Mouse (Mus musculus): ENCODE results near the gene Il12a. TPM values are rescaled to one million over a fixed set of nuclear protein-coding genes. Genes with fewer than 3 reads are reported as not detected.
"Not testable (repeated sequence)": the region's sequence is repeated elsewhere in the genome, so short reads cannot be mapped to it uniquely, and the experiment has no call there.

The Il12a gene
- polyA plus RNA-seq, 1 experiment from 2014 or later, result not detected

- Histone ChIP-seq H3K4me2 (ENCODE audit: low read length) (no peak overlapping the region), H3K9ac (replicated peaks; ENCODE audit: low read length) (no peak overlapping the region), H3K9me3 (ENCODE audit: control insufficient read depth, low read length) (no peaks in the 10 kb centered on the region), H3K27ac (replicated peaks; ENCODE audit: low read depth, low read length) (no peak overlapping the region), H3K36me3 (ENCODE audit: control insufficient read depth, insufficient read depth, low read length) (no peaks in the 10 kb centered on the region), H3K4me3 (replicated peaks; ENCODE audit: low read depth, low read length) (no peak overlapping the region), H3K27me3 (ENCODE audit: control insufficient read depth, insufficient read depth, low read length) (no peaks in the 10 kb centered on the region), H3K4me1 (ENCODE audit: control insufficient read depth, insufficient read depth, low read length) (no peaks in the 10 kb centered on the region)
- DNase-seq (peak; percentile 63), ATAC-seq (ENCODE audit: low FRiP score, low TSS enrichment) (0 out of 2 replicates have a peak, but pooled peaks have one; percentile 57)
- WGBS, result 56% methylated on average over 9 of the region's 9 CpGs
Measured at GRCm38 (mm10) chr3:68709198-68709797, 18.9 kb downstream of the Il12a start.

GRCm38 (mm10) chr3:68710436-68710835, 20.0 kb downstream of the Il12a start:
- Histone ChIP-seq H3K4me2 (ENCODE audit: low read length) (no peak overlapping the region), H3K4me1 (ENCODE audit: control insufficient read depth, insufficient read depth, low read length) (no peaks in the 10 kb centered on the region), H3K27ac (replicated peaks; ENCODE audit: low read depth, low read length) (no peak overlapping the region), H3K27me3 (ENCODE audit: control insufficient read depth, insufficient read depth, low read length) (no peaks in the 10 kb centered on the region), H3K9me3 (ENCODE audit: control insufficient read depth, low read length) (no peaks in the 10 kb centered on the region), H3K4me3 (replicated peaks; ENCODE audit: low read depth, low read length) (no peak overlapping the region), H3K9ac (replicated peaks; ENCODE audit: low read length) (no peak overlapping the region), H3K36me3 (ENCODE audit: control insufficient read depth, insufficient read depth, low read length) (no peaks in the 10 kb centered on the region)
- 86% methylated on average over 1 of the region's 1 CpGs for WGBS
- ATAC-seq (ENCODE audit: low FRiP score, low TSS enrichment) (no peak), DNase-seq (no peak)

- H3K4me3 ChIP-seq (replicated peaks; ENCODE audit: low read depth, low read length), result no peak overlapping the region
- no peak overlapping the region for H3K4me2 ChIP-seq (ENCODE audit: low read length)
- ATAC-seq (ENCODE audit: low FRiP score, low TSS enrichment), result no peak
- no peak overlapping the region for H3K9ac ChIP-seq (replicated peaks; ENCODE audit: low read length)
- no peak overlapping the region for H3K27ac ChIP-seq (replicated peaks; ENCODE audit: low read depth, low read length)
- no peaks in the 10 kb centered on the region for H3K36me3 ChIP-seq (ENCODE audit: control insufficient read depth, insufficient read depth, low read length)
- 87% methylated on average over 5 of the region's 5 CpGs for WGBS
- H3K4me1 ChIP-seq (ENCODE audit: control insufficient read depth, insufficient read depth, low read length), result no peaks in the 10 kb centered on the region
- H3K27me3 ChIP-seq (ENCODE audit: control insufficient read depth, insufficient read depth, low read length), result no peaks in the 10 kb centered on the region
- no peak for DNase-seq
- no peaks in the 10 kb centered on the region for H3K9me3 ChIP-seq (ENCODE audit: control insufficient read depth, low read length)
Measured at GRCm38 (mm10) chr3:68711510-68711909, 21.1 kb downstream of the Il12a start.

- Histone ChIP-seq H3K27me3 (ENCODE audit: control insufficient read depth, insufficient read depth, low read length) (no peaks in the 10 kb centered on the region), H3K4me1 (ENCODE audit: control insufficient read depth, insufficient read depth, low read length) (no peaks in the 10 kb centered on the region), H3K27ac (replicated peaks; ENCODE audit: low read depth, low read length) (no peak overlapping the region), H3K36me3 (ENCODE audit: control insufficient read depth, insufficient read depth, low read length) (no peaks in the 10 kb centered on the region), H3K9ac (replicated peaks; ENCODE audit: low read length) (no peak overlapping the region), H3K9me3 (ENCODE audit: control insufficient read depth, low read length) (no peaks in the 10 kb centered on the region), H3K4me2 (ENCODE audit: low read length) (no peak overlapping the region), H3K4me3 (replicated peaks; ENCODE audit: low read depth, low read length) (no peak overlapping the region)
- WGBS, result 12% methylated on average over 7 of the region's 7 CpGs
- ATAC-seq (ENCODE audit: low FRiP score, low TSS enrichment) (no peak; the same call in 1 of the 2 replicates), DNase-seq (peak; percentile 89)
Measured at GRCm38 (mm10) chr3:68713550-68713949, 23.1 kb downstream of the Il12a start.

- 46% methylated on average over 5 of the region's 5 CpGs for WGBS
- not testable (repeated sequence) for H3K4me2 ChIP-seq (ENCODE audit: low read length); H3K27me3 ChIP-seq (ENCODE audit: control insufficient read depth, insufficient read depth, low read length); H3K9me3 ChIP-seq (ENCODE audit: control insufficient read depth, low read length); H3K9ac ChIP-seq (replicated peaks; ENCODE audit: low read length); H3K4me3 ChIP-seq (replicated peaks; ENCODE audit: low read depth, low read length); H3K4me1 ChIP-seq (ENCODE audit: control insufficient read depth, insufficient read depth, low read length); ATAC-seq (ENCODE audit: low FRiP score, low TSS enrichment); H3K27ac ChIP-seq (replicated peaks; ENCODE audit: low read depth, low read length); H3K36me3 ChIP-seq (ENCODE audit: control insufficient read depth, insufficient read depth, low read length)
- peak; percentile 78 for DNase-seq
Measured at GRCm38 (mm10) chr3:68717346-68717745, 26.9 kb downstream of the Il12a start.

- Histone ChIP-seq H3K4me3 (replicated peaks; ENCODE audit: low read depth, low read length) (no peak overlapping the region), H3K27me3 (ENCODE audit: control insufficient read depth, insufficient read depth, low read length) (no peaks in the 10 kb centered on the region), H3K4me1 (ENCODE audit: control insufficient read depth, insufficient read depth, low read length) (no peaks in the 10 kb centered on the region), H3K4me2 (ENCODE audit: low read length) (no peak overlapping the region), H3K9ac (replicated peaks; ENCODE audit: low read length) (no peak overlapping the region), H3K36me3 (ENCODE audit: control insufficient read depth, insufficient read depth, low read length) (no peaks in the 10 kb centered on the region), H3K27ac (replicated peaks; ENCODE audit: low read depth, low read length) (no peak overlapping the region), H3K9me3 (ENCODE audit: control insufficient read depth, low read length) (no peaks in the 10 kb centered on the region)
- DNase-seq (no peak), ATAC-seq (ENCODE audit: low FRiP score, low TSS enrichment) (no peak)
- 66% methylated on average over 8 of the region's 8 CpGs for WGBS
Measured at GRCm38 (mm10) chr3:68719229-68719819, 28.9 kb downstream of the Il12a start.

- peak; percentile 57; the same call in 1 of the 2 replicates for ATAC-seq (ENCODE audit: low FRiP score, low TSS enrichment)
Measured at GRCm38 (mm10) chr3:68720258-68720657, 29.8 kb downstream of the Il12a start.

GRCm38 (mm10) chr3:68741955-68742354, 51.5 kb downstream of the Il12a start:
- no peaks in the 10 kb centered on the region for H3K9me3 ChIP-seq (ENCODE audit: control insufficient read depth, low read length)
- no peak overlapping the region for H3K4me2 ChIP-seq (ENCODE audit: low read length)
- no peak overlapping the region for H3K4me3 ChIP-seq (replicated peaks; ENCODE audit: low read depth, low read length)
- H3K27me3 ChIP-seq (ENCODE audit: control insufficient read depth, insufficient read depth, low read length), result no peaks in the 10 kb centered on the region
- no peak for DNase-seq
- WGBS, result 82% methylated on average over 7 of the region's 7 CpGs
- no peak overlapping the region for H3K9ac ChIP-seq (replicated peaks; ENCODE audit: low read length)
- ATAC-seq (ENCODE audit: low FRiP score, low TSS enrichment), result no peak
- H3K27ac ChIP-seq (replicated peaks; ENCODE audit: low read depth, low read length), result no peak overlapping the region
- no peaks in the 10 kb centered on the region for H3K36me3 ChIP-seq (ENCODE audit: control insufficient read depth, insufficient read depth, low read length)
- H3K4me1 ChIP-seq (ENCODE audit: control insufficient read depth, insufficient read depth, low read length), result no peaks in the 10 kb centered on the region

More at GRCm38 (mm10) chr3:68720258-68720657, 29.8 kb downstream of the Il12a start:
- WGBS, result 41% methylated on average over 13 of the region's 13 CpGs
- no peaks in the 10 kb centered on the region for H3K36me3 ChIP-seq (ENCODE audit: control insufficient read depth, insufficient read depth, low read length)
- peak; percentile 72 for DNase-seq
- no peaks in the 10 kb centered on the region for H3K27me3 ChIP-seq (ENCODE audit: control insufficient read depth, insufficient read depth, low read length)
- H3K4me1 ChIP-seq (ENCODE audit: control insufficient read depth, insufficient read depth, low read length), result no peaks in the 10 kb centered on the region
- H3K9me3 ChIP-seq (ENCODE audit: control insufficient read depth, low read length), result no peaks in the 10 kb centered on the region
- H3K4me2 ChIP-seq (ENCODE audit: low read length), result no peak overlapping the region
- H3K9ac ChIP-seq (replicated peaks; ENCODE audit: low read length), result no peak overlapping the region
- H3K27ac ChIP-seq (replicated peaks; ENCODE audit: low read depth, low read length), result no peak overlapping the region
- H3K4me3 ChIP-seq (replicated peaks; ENCODE audit: low read depth, low read length), result no peak overlapping the region
